Mouse (Mus musculus): Measurements from ENCODE around the gene Hsd17b1. TPM values are rescaled to one million over a fixed set of nuclear protein-coding genes. Genes with fewer than 3 reads are reported as not detected.

Gene Hsd17b1
- total RNA-seq (2022) = under 1 TPM in 1 of 4 experiments, not detected in 3; 0.21 TPM

GRCm38 (mm10) chr11:101078121-101078520 is at the start of gene Hsd17b1:
Gene Hsd17b1 (plus strand): TSS chr11:101078411.
- no peak for DNase-seq (ENCODE audit: low spot score in 2 of 2)

- DNase-seq (ENCODE audit: low spot score in 2 of 2) = no peak
These were observed 48.9 kb upstream of the Hsd17b1 start for GRCm38 (mm10) chr11:101029320-101029719.

DNA sequence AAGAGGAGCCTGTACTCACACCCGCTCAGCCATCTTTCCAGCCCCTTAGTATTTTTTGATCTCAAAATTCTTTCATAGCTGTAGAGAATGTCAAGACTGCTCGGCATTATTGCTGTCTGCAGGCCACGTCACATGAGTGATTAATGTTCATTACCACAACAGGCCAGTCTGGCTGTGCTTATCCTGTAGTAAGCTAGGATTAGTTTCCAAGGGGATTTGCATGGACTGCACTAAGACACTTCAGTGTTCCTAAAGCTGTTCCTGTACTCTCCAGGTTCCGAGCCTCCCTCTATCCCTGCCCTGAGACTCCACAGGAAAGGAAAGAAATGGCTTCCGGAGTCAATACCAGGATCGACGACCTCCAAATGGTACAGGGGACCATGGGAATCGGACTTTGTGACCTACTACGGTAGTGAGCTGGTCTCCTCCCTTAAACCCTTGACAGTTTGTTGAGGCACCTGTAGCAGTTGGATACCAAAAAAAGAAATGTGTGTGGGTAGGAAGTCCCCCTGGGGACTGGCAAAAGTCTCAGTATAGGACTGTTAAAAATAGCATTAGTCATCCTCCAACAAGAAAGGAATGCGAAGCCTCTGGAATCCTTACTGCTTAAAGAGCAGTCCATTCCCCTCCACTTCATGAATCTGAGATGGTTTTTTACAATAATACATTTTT is 47.9 kb upstream of the Hsd17b1 start:
- DNase-seq (ENCODE audit: low spot score in 2 of 2) = no peak

- DNase-seq (ENCODE audit: low spot score in 2 of 2) = no peak
These were observed 47.4 kb upstream of the Hsd17b1 start for GRCm38 (mm10) chr11:101030808-101031156.

DNA sequence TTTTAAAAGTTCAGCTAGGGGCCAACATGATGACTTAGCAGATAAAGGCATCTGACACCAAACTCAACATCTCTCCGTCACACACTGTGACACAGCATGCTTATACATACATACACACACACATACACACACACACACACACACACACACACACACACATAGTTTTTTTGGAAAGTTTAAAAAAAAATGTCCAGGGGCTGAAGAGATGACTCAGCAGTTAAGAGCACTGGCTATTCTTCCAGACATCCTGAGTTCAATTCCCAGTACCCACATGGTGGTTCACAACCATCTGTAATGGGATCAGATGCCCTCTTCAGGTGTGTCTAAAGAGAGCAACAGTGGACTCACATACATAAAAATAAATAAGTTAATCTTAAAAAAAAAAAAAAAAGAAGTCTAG is 46.7 kb upstream of the Hsd17b1 start:
- no peak for DNase-seq (ENCODE audit: low spot score in 2 of 2)

DNA sequence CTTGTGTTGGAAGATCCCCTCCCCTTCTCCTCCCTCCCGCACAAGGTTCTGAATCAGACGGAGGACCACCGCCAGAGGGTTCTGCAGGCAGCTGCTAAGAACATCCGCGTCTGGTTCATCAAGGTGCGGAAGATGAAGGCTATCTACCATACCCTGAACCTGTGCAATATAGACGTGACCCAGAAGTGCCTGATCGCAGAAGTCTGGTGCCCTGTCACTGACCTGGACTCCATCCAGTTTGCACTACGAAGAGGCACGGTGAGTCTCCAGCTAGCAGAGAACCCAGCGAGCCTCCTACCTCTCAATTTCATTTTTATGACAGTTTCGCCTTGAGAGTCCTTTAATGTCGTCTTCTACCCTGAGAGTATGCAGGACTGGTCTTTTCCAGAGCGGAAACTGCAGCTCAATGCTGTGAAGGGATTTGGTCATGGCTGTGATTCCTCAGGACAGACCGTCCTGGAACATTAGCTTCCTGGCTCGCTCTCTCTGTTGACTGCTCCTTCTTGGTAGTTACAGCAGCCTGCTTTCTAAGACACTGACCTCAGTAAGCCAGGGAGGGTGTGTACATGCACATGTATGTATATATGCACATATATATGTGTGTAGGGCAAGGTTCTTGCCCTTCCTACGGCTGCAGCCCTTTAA is 44.2 kb upstream of the Hsd17b1 start:
- no peak for DNase-seq (ENCODE audit: low spot score in 2 of 2)

DNA sequence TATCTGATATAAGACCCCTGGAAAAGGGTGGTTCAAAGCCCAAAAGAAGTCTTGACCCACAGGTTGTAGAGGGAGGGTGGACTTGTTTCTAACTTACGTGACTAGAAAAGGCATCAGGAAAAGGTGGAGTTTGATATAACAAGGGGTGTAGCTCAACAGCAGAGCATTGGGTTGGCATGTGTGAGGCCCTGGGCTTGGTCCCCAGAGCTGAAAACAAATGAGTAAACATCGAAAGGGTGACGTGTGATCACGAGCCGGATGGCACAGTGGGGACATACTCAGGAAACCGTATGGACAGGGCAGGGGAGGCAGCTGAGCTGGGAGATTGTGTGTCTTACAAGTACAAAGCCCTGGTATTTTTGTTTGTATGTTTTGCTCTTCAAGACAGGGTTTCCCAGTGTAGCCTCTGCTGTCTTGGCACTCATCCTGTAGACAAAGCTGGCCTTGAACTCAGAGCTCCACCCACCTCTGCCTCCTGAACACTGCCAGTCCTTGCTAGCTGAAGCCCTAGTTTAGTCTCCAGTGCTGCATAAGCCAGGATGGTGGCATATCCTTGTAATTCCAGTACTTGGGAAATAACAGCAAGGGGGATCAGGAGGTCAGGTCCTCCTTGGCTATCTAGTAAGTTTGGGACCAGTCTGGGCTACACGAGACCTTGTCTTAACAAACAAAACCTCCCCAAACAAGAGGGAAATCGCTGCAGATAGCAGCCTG is 43.4 kb upstream of the Hsd17b1 start:
- no peak for DNase-seq (ENCODE audit: low spot score in 2 of 2)

DNA sequence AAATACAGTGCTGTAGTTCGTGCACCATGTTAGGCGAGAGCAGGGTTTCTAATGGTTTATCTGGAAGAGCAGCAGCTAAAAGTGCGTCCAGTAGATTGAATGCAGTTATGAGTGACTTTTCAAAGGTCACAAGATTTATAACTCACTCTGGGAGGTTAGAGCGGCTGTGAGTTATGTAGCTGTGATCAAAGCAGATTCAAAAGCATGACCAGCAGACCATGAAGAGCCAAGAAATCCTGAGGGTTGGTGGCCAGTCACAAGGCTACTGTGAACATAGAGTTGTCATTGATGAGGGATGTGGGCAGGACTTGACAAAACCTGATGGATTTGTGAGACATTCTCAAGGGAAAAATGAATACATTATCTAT is 42.9 kb upstream of the Hsd17b1 start:
- no peak for DNase-seq (ENCODE audit: low spot score in 2 of 2)

GRCm38 (mm10) chr11:101037795-101038194 is 40.4 kb upstream of the Hsd17b1 start:
- no peak for DNase-seq (ENCODE audit: low spot score in 2 of 2)

DNA sequence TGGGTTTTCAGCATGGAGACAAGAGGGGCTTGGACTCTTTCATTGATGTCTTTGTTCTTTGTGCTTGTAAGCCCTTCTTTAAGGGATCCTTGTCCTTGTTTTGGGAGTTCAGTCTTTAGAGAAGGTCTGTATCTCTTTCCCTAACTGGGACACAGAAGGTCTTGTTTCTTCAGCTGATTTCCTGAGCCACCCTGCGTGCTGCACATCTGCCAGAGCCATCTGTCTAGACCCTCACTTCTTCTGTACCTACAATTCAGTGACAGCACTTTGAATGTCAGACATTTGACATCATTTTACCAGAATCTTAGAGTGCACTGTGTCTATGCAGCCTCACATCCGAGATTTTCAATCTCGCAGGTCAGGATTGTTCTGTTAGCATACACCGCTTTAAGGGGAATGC is 32.4 kb upstream of the Hsd17b1 start:
- no peak for DNase-seq (ENCODE audit: low spot score in 2 of 2)

DNA sequence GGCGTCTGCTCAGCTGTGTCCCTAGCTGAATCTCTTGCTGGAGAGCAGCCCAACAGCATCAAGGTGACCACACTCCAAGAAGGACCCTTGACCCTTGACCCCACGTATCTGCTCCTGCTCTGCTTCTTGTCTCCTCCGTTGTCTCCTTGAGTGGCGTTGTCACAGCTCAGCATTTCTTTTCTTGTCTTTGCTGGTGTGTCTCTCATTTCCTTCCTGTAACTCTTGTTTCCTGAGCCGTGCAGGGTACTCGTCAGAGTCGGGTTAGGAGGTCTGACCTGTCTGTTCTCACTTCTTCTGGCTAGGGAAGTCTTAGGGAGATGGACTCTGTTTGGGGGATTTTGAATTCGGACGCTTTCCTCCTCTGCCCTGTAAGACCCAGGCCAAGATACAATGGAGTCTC is 31.8 kb upstream of the Hsd17b1 start:
- DNase-seq (ENCODE audit: low spot score in 2 of 2) = no peak

DNA sequence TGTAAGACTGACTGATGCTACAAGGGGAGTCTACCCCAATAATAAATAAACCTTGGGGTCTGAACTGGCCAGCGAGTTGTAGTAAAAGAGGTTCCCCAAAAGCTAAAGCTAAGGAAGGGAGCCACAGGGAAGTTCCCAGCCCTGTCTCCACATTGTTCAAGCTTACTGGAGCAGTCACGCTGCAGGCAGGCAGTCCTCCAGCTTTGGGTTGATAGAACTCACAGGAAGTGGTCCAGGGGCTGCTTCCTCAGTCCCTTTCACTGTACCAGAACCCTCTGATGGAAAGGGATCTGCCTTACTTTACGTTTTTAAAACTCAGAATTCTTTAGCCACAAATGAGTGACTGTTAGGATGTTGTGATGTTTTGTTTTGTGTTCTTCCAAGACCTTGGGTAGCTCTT is 30.7 kb upstream of the Hsd17b1 start:
- DNase-seq (ENCODE audit: low spot score in 2 of 2) = no peak

DNA sequence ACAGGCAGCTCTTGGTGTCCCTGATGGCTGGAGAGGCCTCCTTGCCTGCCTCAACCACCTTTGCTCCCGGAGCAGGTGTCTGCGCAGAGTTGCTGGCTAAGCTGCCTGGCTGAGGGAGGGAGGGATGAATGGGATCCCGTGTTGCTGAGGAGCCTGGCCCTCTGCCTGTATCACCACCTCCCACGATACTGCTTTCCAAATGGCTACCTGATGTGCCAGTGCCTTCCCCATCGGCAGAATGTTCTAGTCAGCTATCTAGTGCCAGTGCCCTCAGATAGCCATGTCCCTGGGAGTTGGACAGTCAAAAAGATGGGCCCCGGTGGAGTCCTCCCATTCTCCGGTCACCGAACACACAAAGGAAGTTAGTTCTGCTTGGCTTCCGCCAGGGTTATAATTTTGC is 27.9 kb upstream of the Hsd17b1 start:
- DNase-seq (ENCODE audit: low spot score in 2 of 2) = no peak

DNA sequence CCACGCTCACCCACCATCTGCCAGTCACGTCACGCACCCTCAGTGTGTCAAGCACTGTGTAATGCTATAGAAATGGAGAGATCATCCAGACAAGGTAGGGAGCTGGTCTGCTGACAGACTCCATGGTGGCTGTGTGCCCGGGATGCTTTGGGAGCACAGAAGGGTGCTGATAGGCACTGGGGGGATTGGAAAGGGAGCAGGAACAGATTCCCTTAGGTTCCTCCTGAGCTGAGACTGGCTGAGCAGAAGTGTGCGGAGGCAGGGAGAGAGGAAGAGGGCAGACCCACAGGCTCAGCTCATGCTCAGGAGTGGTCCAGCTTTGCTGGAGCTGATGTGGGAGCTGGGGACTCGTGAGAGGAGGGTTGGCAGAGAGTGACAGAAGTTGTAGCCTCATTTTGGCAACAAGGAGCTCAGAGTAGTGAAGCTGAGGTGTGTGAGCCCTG is 27.1 kb upstream of the Hsd17b1 start:
- DNase-seq (ENCODE audit: low spot score in 2 of 2) = no peak

DNA sequence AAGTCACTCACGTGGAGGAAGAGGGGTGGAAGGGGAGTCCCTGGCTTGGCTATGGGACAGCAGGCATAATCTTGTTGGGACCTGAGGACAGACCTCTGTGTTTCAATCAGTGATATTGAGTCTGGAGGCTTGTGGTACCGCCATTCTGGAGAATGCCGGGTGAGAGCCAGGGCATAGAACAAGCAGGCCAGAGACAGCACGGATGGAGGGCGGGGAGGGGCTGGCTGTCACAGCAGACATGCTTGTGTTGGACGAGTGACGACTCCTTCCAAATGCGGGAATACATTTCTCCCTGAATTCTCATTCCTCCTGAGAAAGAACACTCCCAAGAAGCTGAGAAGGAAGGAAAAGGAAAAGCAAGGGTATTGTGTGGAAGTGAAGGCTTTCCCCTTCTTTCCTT is 26.6 kb upstream of the Hsd17b1 start:
- no peak for DNase-seq (ENCODE audit: low spot score in 2 of 2)

DNA sequence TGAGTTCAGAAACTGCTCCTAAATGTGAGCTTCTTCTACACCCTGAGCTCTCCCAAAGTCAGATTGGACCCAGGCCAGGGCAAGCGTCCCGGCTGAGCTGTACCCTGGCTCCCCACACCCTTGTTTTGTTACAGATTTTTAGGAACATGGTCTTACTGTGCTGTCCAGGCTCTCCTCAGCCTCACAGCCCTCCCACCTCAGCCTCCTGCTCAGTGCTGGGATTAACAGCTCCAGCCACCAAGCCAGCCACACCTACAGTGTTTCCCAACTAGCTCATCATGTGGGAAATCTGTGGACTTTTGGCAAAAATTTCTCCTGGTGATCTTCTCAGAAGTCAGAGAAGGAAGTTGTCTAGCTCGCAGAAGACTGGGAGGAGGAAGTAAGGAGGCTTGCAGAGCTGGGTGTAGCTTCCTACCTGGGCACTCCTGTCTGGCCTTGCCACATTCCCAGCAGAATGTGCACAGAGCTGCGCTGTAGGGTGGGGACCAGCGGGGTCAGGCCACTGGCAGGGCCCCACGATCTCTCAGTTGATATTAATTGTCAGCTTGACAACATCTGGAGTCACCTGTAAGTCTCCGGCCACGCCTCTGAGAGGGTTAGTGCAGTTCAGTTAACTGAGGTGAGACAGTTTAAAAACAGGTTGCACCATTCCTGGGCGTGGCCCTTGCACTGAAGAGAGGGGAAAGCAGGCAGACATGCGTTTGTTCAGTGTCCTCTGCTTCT is 25.3 kb upstream of the Hsd17b1 start:
- DNase-seq (ENCODE audit: low spot score in 2 of 2) = peak; percentile 71 to 74

- DNase-seq (ENCODE audit: low spot score in 2 of 2) = no peak
These were observed 24.2 kb upstream of the Hsd17b1 start for GRCm38 (mm10) chr11:101053974-101054373.

- no peak for DNase-seq (ENCODE audit: low spot score in 2 of 2)
These were observed 22.8 kb upstream of the Hsd17b1 start for GRCm38 (mm10) chr11:101055418-101055817.

- DNase-seq (ENCODE audit: low spot score in 2 of 2) = peak in 1 of 2 experiments; percentile 60
These were observed 21.3 kb upstream of the Hsd17b1 start for GRCm38 (mm10) chr11:101056885-101057284.

DNA sequence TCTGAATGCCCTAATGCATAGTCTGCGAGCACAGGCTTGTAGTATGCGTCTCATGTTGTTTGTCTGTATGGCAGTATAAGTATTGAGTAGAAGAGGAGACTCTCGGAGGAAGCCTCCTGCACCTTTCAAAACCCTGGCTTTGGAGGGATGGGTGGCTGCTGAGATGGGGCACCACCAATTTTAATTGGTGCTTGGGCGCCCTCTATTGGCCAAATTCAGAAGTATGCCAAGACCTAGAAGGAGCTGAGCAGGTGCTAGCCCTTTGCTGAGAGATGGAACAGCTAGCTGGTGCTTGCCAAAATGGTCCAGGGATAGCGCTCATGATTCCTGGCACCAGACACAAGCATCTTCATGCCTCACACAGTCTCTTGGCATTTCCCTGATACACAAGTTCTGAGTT is 20.4 kb upstream of the Hsd17b1 start:
- peak; percentile 78 to 83 for DNase-seq (ENCODE audit: low spot score in 2 of 2)

GRCm38 (mm10) chr11:101058726-101059125 is 19.5 kb upstream of the Hsd17b1 start:
- no peak for DNase-seq (ENCODE audit: low spot score in 2 of 2)

DNA sequence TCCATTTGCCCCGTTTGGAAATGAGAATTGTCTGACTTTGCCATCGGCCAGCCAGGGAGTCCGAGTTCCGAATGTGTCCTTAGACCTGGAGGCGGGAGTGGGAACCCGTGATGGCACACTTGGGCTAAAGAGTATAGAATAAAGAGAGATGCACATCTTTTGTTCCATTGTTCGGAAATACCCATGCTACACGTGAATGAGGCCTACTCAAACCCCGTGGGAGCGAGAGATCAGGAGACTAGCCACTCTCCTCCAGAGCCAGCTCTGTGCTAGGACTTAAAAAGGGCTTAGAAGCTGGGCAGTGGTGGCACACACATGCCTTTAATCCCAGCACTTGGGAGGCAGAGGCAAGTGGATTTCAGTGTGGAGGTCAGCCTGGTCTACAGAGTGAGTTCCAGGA is 18.7 kb upstream of the Hsd17b1 start:
- DNase-seq (ENCODE audit: low spot score in 2 of 2) = no peak

All from gastrocnemius, adult 8-10 months (tissue).